11 mouse cellular contexts compared by ENCODE assay signal in genomic region chr2:153319036-153319643, GRCm38 (mm10). TPM values are rescaled to one million over a fixed set of nuclear protein-coding genes. Genes with fewer than 3 reads are reported as not detected.
A peak's percentile ranks its signal among the peaks of the same experiment; 100 is the strongest.
DNase-seq lines count a peak whose midpoint lies in the region; ATAC-seq and TF ChIP-seq lines count a peak whose summit lies in the region.
"Had no signal": no experiment of that assay in that cellular context is flagged by ENCODE, and none has a peak within 500 bp of the region (broad histone marks: within the 10 kb centered on the region; RNA-seq: fewer than 3 reads in every experiment).

No protein-coding gene starts in this region.

- no peak overlapping the region for H3K4me3 ChIP-seq in left cerebral cortex, adult 2 months
- H3K4me3 ChIP-seq in intestine, embryonic 16.5 days (ENCODE audit: low read length): no peak overlapping the region
- H3K4me3 ChIP-seq: midbrain, embryonic 12.5 days had no signal

- H3K4me2 ChIP-seq in intestine, embryonic 16.5 days (ENCODE audit: low read depth, low read length): no peak overlapping the region
- H3K4me2 ChIP-seq: midbrain, embryonic 12.5 days had no signal

- H3K9ac ChIP-seq in intestine, embryonic 16.5 days (ENCODE audit: low read depth, low read length): no peak overlapping the region
- H3K9ac ChIP-seq: midbrain, embryonic 12.5 days had no signal

- 79% methylated on average over 8 of the region's 8 CpGs for WGBS in intestine, embryonic 16.5 days

- no peaks in the 10 kb centered on the region for H3K27me3 ChIP-seq in intestine, embryonic 16.5 days (replicated peaks; ENCODE audit: control insufficient read depth, insufficient read depth, low read length)
- H3K27me3 ChIP-seq: midbrain, embryonic 12.5 days had no signal

- H3K9me3 ChIP-seq in intestine, embryonic 16.5 days (ENCODE audit: control insufficient read depth, low read length): no peaks in the 10 kb centered on the region
- H3K9me3 ChIP-seq: G1E; midbrain, embryonic 12.5 days had no signal

- intact Hi-C loops in left cerebral cortex, adult 2 months (cut with DNase I): loop anchor here (2.0 kb wide), 1 partner anchor 20 kb away; no protein-coding TSS in a partner anchor

- no peaks in the 10 kb centered on the region for H3K4me1 ChIP-seq in intestine, embryonic 16.5 days (ENCODE audit: control insufficient read depth, insufficient read depth, low read length)
- H3K4me1 ChIP-seq: midbrain, embryonic 12.5 days had no signal

- no peak for TF ChIP-seq CTCF in left cerebral cortex, adult 2 months (IDR thresholded peaks at IDR 0.05)

- DNase-seq in left cerebral cortex, adult 2 months (ENCODE audit: extremely low spot score in 1 of 2, low spot score in 2 of 2): no peak
- no peak for DNase-seq in left cerebral cortex, adult 9 months (ENCODE audit: low spot score in 2 of 2)
- DNase-seq in heart, adult 9 months (ENCODE audit: low spot score in 2 of 2): peak; percentile 6 to 44
- DNase-seq in cerebellum, postnatal 25 days: no peak
- DNase-seq in cerebellum, postnatal 4 days (ENCODE audit: low spot score in 2 of 2): no peak
- DNase-seq: cerebellum, adult 18-20 months; left cerebral cortex, postnatal 4 days had no signal

- peak overlapping the region; percentile 28; the same call in 1 of the 2 replicates for H3K27ac ChIP-seq in left cerebral cortex, adult 2 months
- peak overlapping the region; percentile 23; the same call in 1 of the 2 replicates for H3K27ac ChIP-seq in intestine, embryonic 16.5 days (ENCODE audit: low read length)
- H3K27ac ChIP-seq: midbrain, embryonic 12.5 days had no signal

- no peak for ATAC-seq in intestine, embryonic 16.5 days
- peak; percentile 94 for ATAC-seq in megakaryocyte, adult 5-6 weeks (ENCODE audit: poor library complexity, severe bottlenecking)

- H3K36me3 ChIP-seq in intestine, embryonic 16.5 days (ENCODE audit: control insufficient read depth, insufficient read depth, low read length): peaks cover 22% of the 10 kb centered on the region

RNA-seq across cellular contexts. Expression of gene Asxl1, which starts 26.5 kb away (rescaled TPM):
- total RNA-seq in left cerebral cortex, adult 2 months (2021): 10 to 100 TPM; 35.6 to 38.9 TPM
- 6.8 and 6.9 TPM in 2 replicates for polyA plus RNA-seq in intestine, embryonic 16.5 days (2015; fragmentation: Nextera tagmentation; extraction: Ambion mirVana)
- 29.3 and 40.6 TPM in 2 replicates for total RNA-seq in megakaryocyte, adult 5-6 weeks (2015)
- 30.9 and 35.4 TPM in 2 replicates for total RNA-seq in megakaryocyte, adult 5-6 weeks (2017)

RNA-seq across cellular contexts. Expression of gene Kif3b, which starts 27.9 kb away (rescaled TPM):
- total RNA-seq in left cerebral cortex, adult 2 months (2021): 10 to 100 TPM; 55.7 to 57.3 TPM
- polyA plus RNA-seq in intestine, embryonic 16.5 days (2015; fragmentation: Nextera tagmentation; extraction: Ambion mirVana): 8.2 and 8.3 TPM in 2 replicates
- total RNA-seq in megakaryocyte, adult 5-6 weeks (2015): 13.2 and 16.5 TPM in 2 replicates
- 23.5 and 30.2 TPM in 2 replicates for total RNA-seq in megakaryocyte, adult 5-6 weeks (2017)

Comparison
In these comparisons a context has a peak if more than half of its experiments do, and no peak if none do; other contexts are left out.
1. DNase-seq: peak in heart, adult 9 months (2 of 2); none in left cerebral cortex, adult 2 months (0 of 2), left cerebral cortex, adult 9 months (0 of 2), cerebellum, postnatal 25 days (0 of 2) and cerebellum, postnatal 4 days (0 of 2).